Mouse (Mus musculus): ENCODE results near the gene Dnajb12. TPM values are rescaled to one million over a fixed set of nuclear protein-coding genes. Genes with fewer than 3 reads are reported as not detected.

Dnajb12 gene
- polyA plus RNA-seq, 2 experiments = 12.0 to 12.4 TPM

GRCm38 (mm10) chr10:59930996-59931395, 51.6 kb downstream of the Dnajb12 start:
- no peak overlapping the region for H3K4me3 ChIP-seq (ENCODE audit: insufficient read depth in 1 of 2, low read depth in 2 of 2, low read length in 2 of 2)
- no peaks in the 10 kb centered on the region for H3K36me3 ChIP-seq (replicated peaks; ENCODE audit: control insufficient read depth, insufficient read depth, low read depth)
- H3K27ac ChIP-seq = no peak overlapping the region
- no peak overlapping the region for H3K9ac ChIP-seq (replicated peaks)
- WGBS (ENCODE audit: insufficient replicate concordance) = 52% methylated on average over 10 of the region's 10 CpGs
- no peaks in the 10 kb centered on the region for H3K27me3 ChIP-seq (ENCODE audit: control insufficient read depth, insufficient read depth, low read length)
- H3K9me3 ChIP-seq (ENCODE audit: control insufficient read depth, low read length) = no peaks in the 10 kb centered on the region
- TF ChIP-seq EP300 (IDR thresholded peaks at IDR 0.05; ENCODE audit: low read depth) (no peak), CTCF (IDR thresholded peaks at IDR 0.05; ENCODE audit: low read depth) (no peak)
- H3K4me1 ChIP-seq (replicated peaks; ENCODE audit: control insufficient read depth in 2 of 2, insufficient read depth in 2 of 2, low read length in 1 of 2) = no peaks in the 10 kb centered on the region
- H3K4me2 ChIP-seq (ENCODE audit: low read depth) = no peak overlapping the region
- no peak for ATAC-seq (ENCODE audit: insufficient read depth)
- no peak for DNase-seq (ENCODE audit: low read depth in 3 of 3, low spot score in 3 of 3)

- Histone ChIP-seq H3K27ac (no peak overlapping the region), H3K4me2 (ENCODE audit: low read depth) (no peak overlapping the region), H3K9me3 (ENCODE audit: control insufficient read depth, low read length) (no peaks in the 10 kb centered on the region), H3K36me3 (replicated peaks; ENCODE audit: control insufficient read depth, insufficient read depth, low read depth) (no peaks in the 10 kb centered on the region), H3K9ac (replicated peaks) (no peak overlapping the region), H3K4me3 (ENCODE audit: insufficient read depth in 1 of 2, low read depth in 2 of 2, low read length in 2 of 2) (no peak overlapping the region), H3K27me3 (ENCODE audit: control insufficient read depth, insufficient read depth, low read length) (no peaks in the 10 kb centered on the region), H3K4me1 (replicated peaks; ENCODE audit: control insufficient read depth in 2 of 2, insufficient read depth in 2 of 2, low read length in 1 of 2) (no peaks in the 10 kb centered on the region)
- no peak for DNase-seq (ENCODE audit: low read depth in 3 of 3, low spot score in 3 of 3)
- 28% methylated on average over 6 of the region's 6 CpGs for WGBS (ENCODE audit: insufficient replicate concordance)
- TF ChIP-seq EP300 (IDR thresholded peaks at IDR 0.05; ENCODE audit: low read depth) = no peak
- TF ChIP-seq CTCF (IDR thresholded peaks at IDR 0.05; ENCODE audit: low read depth) = no peak
- no peak for ATAC-seq (ENCODE audit: insufficient read depth)
Measured at GRCm38 (mm10) chr10:59932521-59932920, 53.2 kb downstream of the Dnajb12 start.

- H3K9ac ChIP-seq (replicated peaks) = no peak overlapping the region
- H3K27me3 ChIP-seq (ENCODE audit: control insufficient read depth, insufficient read depth, low read length) = no peaks in the 10 kb centered on the region
- no peaks in the 10 kb centered on the region for H3K36me3 ChIP-seq (replicated peaks; ENCODE audit: control insufficient read depth, insufficient read depth, low read depth)
- no peak overlapping the region for H3K4me3 ChIP-seq (ENCODE audit: insufficient read depth in 1 of 2, low read depth in 2 of 2, low read length in 2 of 2)
- ATAC-seq (ENCODE audit: insufficient read depth) = no peak
- H3K4me1 ChIP-seq (replicated peaks; ENCODE audit: control insufficient read depth in 2 of 2, insufficient read depth in 2 of 2, low read length in 1 of 2) = no peaks in the 10 kb centered on the region
- no peak overlapping the region for H3K4me2 ChIP-seq (ENCODE audit: low read depth)
- H3K27ac ChIP-seq = no peak overlapping the region
- TF ChIP-seq EP300 (IDR thresholded peaks at IDR 0.05; ENCODE audit: low read depth) = no peak
- TF ChIP-seq CTCF (IDR thresholded peaks at IDR 0.05; ENCODE audit: low read depth) = no peak
- WGBS (ENCODE audit: insufficient replicate concordance) = 70% methylated on average over 3 of the region's 3 CpGs
- H3K9me3 ChIP-seq (ENCODE audit: control insufficient read depth, low read length) = no peaks in the 10 kb centered on the region
- no peak for DNase-seq (ENCODE audit: low read depth in 3 of 3, low spot score in 3 of 3)
Measured at GRCm38 (mm10) chr10:59934039-59934438, 54.7 kb downstream of the Dnajb12 start.

- 27% methylated on average over 8 of the region's 8 CpGs for WGBS (ENCODE audit: insufficient replicate concordance)
- no peak for ATAC-seq (ENCODE audit: insufficient read depth)
- TF ChIP-seq CTCF (IDR thresholded peaks at IDR 0.05; ENCODE audit: low read depth) = no peak
- TF ChIP-seq EP300 (IDR thresholded peaks at IDR 0.05; ENCODE audit: low read depth) = no peak
Measured at GRCm38 (mm10) chr10:59936058-59936856, 56.9 kb downstream of the Dnajb12 start.

GRCm38 (mm10) chr10:59938662-59939061, 59.3 kb downstream of the Dnajb12 start:
- Histone ChIP-seq H3K4me2 (ENCODE audit: low read depth) (no peak overlapping the region), H3K9ac (replicated peaks) (no peak overlapping the region), H3K36me3 (replicated peaks; ENCODE audit: control insufficient read depth, insufficient read depth, low read depth) (no peaks in the 10 kb centered on the region), H3K27ac (no peak overlapping the region), H3K4me1 (replicated peaks; ENCODE audit: control insufficient read depth in 2 of 2, insufficient read depth in 2 of 2, low read length in 1 of 2) (peaks cover 0 to 6% of the 10 kb centered on the region in 2 experiments; a peak in 2 of 4 replicates), H3K9me3 (ENCODE audit: control insufficient read depth, low read length) (no peaks in the 10 kb centered on the region), H3K4me3 (ENCODE audit: insufficient read depth in 1 of 2, low read depth in 2 of 2, low read length in 2 of 2) (no peak overlapping the region), H3K27me3 (ENCODE audit: control insufficient read depth, insufficient read depth, low read length) (peaks cover 6% of the 10 kb centered on the region; the same call in 1 of the 2 replicates)
- DNase-seq (ENCODE audit: low read depth in 3 of 3, low spot score in 3 of 3) (no peak), ATAC-seq (ENCODE audit: insufficient read depth) (no peak)
- TF ChIP-seq EP300 (IDR thresholded peaks at IDR 0.05; ENCODE audit: low read depth) = no peak
- TF ChIP-seq CTCF (IDR thresholded peaks at IDR 0.05; ENCODE audit: low read depth) = no peak
- WGBS (ENCODE audit: insufficient replicate concordance) = 54% methylated on average over 5 of the region's 5 CpGs

More at GRCm38 (mm10) chr10:59936058-59936856, 56.9 kb downstream of the Dnajb12 start:
- Histone ChIP-seq H3K4me3 (ENCODE audit: insufficient read depth in 1 of 2, low read depth in 2 of 2, low read length in 2 of 2) (no peak overlapping the region), H3K27me3 (ENCODE audit: control insufficient read depth, insufficient read depth, low read length) (no peaks in the 10 kb centered on the region), H3K4me2 (ENCODE audit: low read depth) (no peak overlapping the region), H3K9me3 (ENCODE audit: control insufficient read depth, low read length) (no peaks in the 10 kb centered on the region), H3K9ac (replicated peaks) (no peak overlapping the region), H3K4me1 (replicated peaks; ENCODE audit: control insufficient read depth in 2 of 2, insufficient read depth in 2 of 2, low read length in 1 of 2) (no peaks in the 10 kb centered on the region), H3K36me3 (replicated peaks; ENCODE audit: control insufficient read depth, insufficient read depth, low read depth) (no peaks in the 10 kb centered on the region), H3K27ac (no peak overlapping the region)
- no peak for DNase-seq (ENCODE audit: low read depth in 3 of 3, low spot score in 3 of 3)

All from liver, embryonic 14.5 days (tissue).